Mouse (Mus musculus): ENCODE measurements around the gene Wwox.

DNA sequence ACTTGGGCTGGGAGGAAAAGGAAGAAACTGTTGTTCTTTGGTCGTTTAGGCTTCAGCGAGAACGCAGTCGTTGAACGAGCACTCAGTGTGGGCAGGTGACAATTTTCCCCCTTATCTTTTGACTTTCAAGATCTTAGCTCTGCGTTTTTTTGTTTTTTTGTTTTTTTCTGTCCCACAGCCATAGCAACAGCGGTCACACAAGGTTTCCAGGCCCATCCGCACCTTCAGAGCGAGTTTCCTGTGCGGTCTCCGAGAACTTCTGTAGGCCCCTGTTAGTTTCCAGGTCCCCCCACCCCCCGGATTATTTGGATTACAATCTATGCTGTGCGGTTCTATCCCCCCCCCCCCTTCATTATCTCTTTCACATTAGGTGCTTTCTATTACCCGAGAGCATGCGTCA is 625.2 kb downstream of the Wwox start:
- TF ChIP-seq CTCF (IDR thresholded peaks at IDR 0.05; ENCODE audit: control insufficient read depth, insufficient read depth, low read length) (no peak), POLR2A (IDR thresholded peaks at IDR 0.05; ENCODE audit: borderline replicate concordance, control insufficient read depth, low read depth, low read length) (no peak)
